Mouse (Mus musculus) kidney, postnatal 0 days (tissue): ENCODE data around the gene Sart1. TPM values are rescaled to one million over a fixed set of nuclear protein-coding genes. Genes with fewer than 3 reads are reported as not detected.
"Not testable (repeated sequence)": the region's sequence is repeated elsewhere in the genome, so short reads cannot be mapped to it uniquely, and the experiment has no call there.

ENCODE experiments used
- ATAC-seq: fragments of 200-750 bp; cut with Nextera tagmentation; replicated peaks from 2 replicates; pipeline ENCODE4 v1.8.0; 2017; ENCODE audit warnings: low read depth, moderate number of reproducible peaks, moderate TSS enrichment, moderate library complexity; ENCODE audit not compliant: low FRiP score
- DNase-seq: peaks from one replicate; pipeline ENCODE4 v3.0.0-alpha.2; 2016; ENCODE audit warnings: low spot score
- H3K27ac ChIP-seq: fragments of 300-500 bp; sonication (generic); 2 replicates; pipeline ENCODE4 v1.5.1; 2014; ENCODE audit warnings: mild to moderate bottlenecking
- H3K27me3 ChIP-seq: fragments of 300-500 bp; sonication (generic); 2 replicates; pipeline ENCODE4 v1.6.1; 2014; ENCODE audit warnings: low read length, mixed read lengths; ENCODE audit not compliant: insufficient read depth
- H3K36me3 ChIP-seq: fragments of 300-500 bp; sonication (generic); 2 replicates; pipeline ENCODE4 v1.6.1; 2014; ENCODE audit warnings: low read length, mixed read lengths; ENCODE audit not compliant: insufficient read depth
- H3K4me1 ChIP-seq: fragments of 300-500 bp; sonication (generic); replicated peaks from 2 replicates; pipeline ENCODE4 v1.6.1; 2014; ENCODE audit warnings: antibody characterized with exemption, low read length, mixed read lengths; ENCODE audit not compliant: insufficient read depth
- H3K4me2 ChIP-seq: fragments of 300-500 bp; sonication (generic); 2 replicates; pipeline ENCODE4 v1.6.1; 2014; ENCODE audit warnings: mild to moderate bottlenecking, low read length, moderate library complexity, mixed read lengths
- H3K4me3 ChIP-seq: fragments of 300-500 bp; sonication (generic); replicated peaks from 2 replicates; pipeline ENCODE4 v1.5.1; 2014; ENCODE audit warnings: low read depth, low read length
- H3K9ac ChIP-seq: fragments of 300-500 bp; sonication (generic); 2 replicates; pipeline ENCODE4 v1.6.1; 2014; ENCODE audit warnings: low read depth, low read length
- H3K9me3 ChIP-seq: fragments of 300-500 bp; sonication (generic); replicated peaks from 2 replicates; pipeline ENCODE4 v1.6.1; 2016; ENCODE audit warnings: low read length, inconsistent platforms, mixed read lengths
- CTCF ChIP-seq: IDR thresholded peaks from 2 replicates; pipeline ENCODE4 v1.5.1; 2016; ENCODE audit warnings: antibody characterized with exemption, low read depth, mild to moderate bottlenecking, moderate library complexity
- WGBS: fragments of 180-500 bp; shearing (Covaris S2); extraction: QIAGEN DNeasy Blood & Tissue Kit; methylation state at CpG from one replicate; pipeline ENCODE4 v1.1.7; 2014; 5-methylcytosine and 5-hydroxymethylcytosine counted together
- polyA plus RNA-seq: library from polyadenylated mRNA; unstranded; fragments of >200 nt; fragmentation: Nextera tagmentation; extraction: Ambion mirVana; gene quantifications from 2 replicates; pipeline ENCODE4 v1.2.1, GENCODE M21; 2015

The Sart1 gene
- polyA plus RNA-seq, 1 experiment from 2014 or later, result 57.8 TPM

DNA sequence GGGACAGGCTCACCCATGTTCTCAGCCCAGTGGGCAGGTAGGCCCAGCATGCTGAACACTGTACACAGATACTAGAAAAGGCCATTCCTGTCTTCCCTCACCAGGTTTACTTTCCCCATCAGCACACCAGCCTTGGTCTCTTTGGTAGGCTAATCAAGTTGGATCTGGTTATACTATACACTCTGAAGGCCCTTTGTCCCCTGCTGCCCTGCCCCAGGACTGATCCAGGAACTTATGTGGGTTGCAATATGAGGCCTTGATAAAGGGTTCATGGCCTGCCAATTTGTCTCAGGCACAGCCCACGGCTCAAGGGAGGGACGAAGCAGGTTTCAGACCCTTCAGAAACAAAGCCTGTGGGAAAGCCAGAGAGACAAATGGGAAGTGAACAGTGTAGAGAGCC lies 34.9 kb downstream of the Sart1 start:
- H3K4me1 ChIP-seq, result no peaks in the 10 kb centered on the region
- ATAC-seq (no peak), DNase-seq (no peak)
- no peak overlapping the region for H3K9ac ChIP-seq
- no peak for TF ChIP-seq CTCF
- WGBS, result 64% methylated on average over 2 of the region's 2 CpGs
- no peak overlapping the region for H3K4me3 ChIP-seq
- no peaks in the 10 kb centered on the region for H3K36me3 ChIP-seq
- no peak overlapping the region for H3K27ac ChIP-seq
- H3K9me3 ChIP-seq, result no peaks in the 10 kb centered on the region
- no peak overlapping the region for H3K4me2 ChIP-seq
- no peaks in the 10 kb centered on the region for H3K27me3 ChIP-seq

DNA sequence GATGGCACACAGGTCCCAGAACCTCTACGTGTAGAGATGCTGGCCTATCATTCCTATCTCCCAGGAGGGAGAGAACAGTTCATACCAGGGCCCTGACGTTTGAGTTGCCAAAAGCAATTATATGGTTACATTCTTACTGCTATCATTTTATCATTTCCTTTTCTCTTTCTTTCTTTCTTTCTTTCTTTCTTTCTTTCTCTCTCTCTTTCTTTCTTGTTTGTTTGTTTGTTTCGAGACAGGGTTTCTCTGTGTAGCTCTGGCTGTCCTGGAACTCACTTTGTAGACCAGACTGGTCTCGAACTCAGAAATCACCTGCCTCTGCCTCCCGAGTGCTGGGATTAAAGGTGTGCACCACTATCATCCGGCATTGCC lies 39.0 kb downstream of the Sart1 start, which contains the start of gene Cst6:
Gene Cst6 (minus strand): TSS at position 73 of the 372 bp plus-strand sequence.
- peak within 1 kb of the TSS; percentile 51 for H3K9ac ChIP-seq

DNA sequence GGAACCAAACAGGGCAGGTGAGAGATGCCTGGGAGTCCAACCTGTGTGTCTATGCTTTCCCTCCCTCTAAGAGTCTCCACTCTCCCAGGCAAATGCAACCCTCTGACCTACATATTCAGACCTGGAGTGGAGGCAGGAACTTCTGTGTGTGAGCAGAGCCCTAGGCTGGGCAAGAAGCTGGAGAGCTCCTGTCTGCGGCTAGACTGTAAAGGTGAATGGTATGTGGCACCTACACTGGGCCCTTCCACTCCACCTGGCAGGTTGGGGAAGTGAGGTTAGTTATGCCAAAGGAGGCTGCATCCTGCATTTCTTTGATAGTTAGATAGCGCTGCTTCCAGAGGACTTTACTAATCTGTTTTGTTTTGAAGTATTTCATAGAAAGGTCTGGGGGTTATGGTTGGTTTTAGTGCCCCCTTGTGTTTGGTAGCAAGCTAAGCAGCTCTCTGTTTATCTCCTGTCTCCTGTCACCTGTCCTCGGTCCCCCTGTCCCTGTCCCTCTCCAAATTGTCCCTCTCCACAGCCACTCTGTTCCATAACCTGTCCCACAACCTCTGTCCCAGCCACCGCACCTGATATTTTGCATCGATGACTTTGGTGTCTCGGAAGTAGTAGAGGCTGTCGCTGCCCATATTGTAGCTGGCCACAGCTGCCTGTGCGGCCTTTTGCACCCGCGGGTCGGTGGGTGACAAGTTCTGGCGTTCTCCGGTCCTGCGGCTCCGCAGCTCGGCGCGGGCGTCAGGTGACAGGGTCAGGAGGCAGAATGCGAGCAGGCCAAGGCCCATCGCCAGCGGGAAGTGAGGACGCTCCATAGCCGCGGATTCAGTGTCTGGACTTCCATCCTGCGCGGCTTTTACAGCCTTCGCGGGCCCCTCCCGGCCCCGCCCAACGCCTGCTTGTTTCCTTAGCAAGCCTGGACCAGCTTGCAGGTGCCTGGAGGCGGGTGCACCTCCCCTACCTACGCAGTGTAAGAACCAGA lies 39.7 kb downstream of the Sart1 start:
- peak; percentile 82 for DNase-seq
- Histone ChIP-seq H3K9ac (peak overlapping the region; percentile 51), H3K9me3 (no peaks in the 10 kb centered on the region), H3K27me3 (no peaks in the 10 kb centered on the region), H3K4me2 (peak overlapping the region; percentile 78), H3K27ac (no peak overlapping the region), H3K4me3 (peak overlapping the region; percentile 30), H3K36me3 (no peaks in the 10 kb centered on the region), H3K4me1 (no peaks in the 10 kb centered on the region)
- peak; percentile 47 for ATAC-seq
- TF ChIP-seq CTCF, result peak; percentile 68
- 4% methylated on average over 34 of the region's 34 CpGs for WGBS

More for the DNA sequence above, 39.0 kb downstream of the Sart1 start, which contains the start of gene Cst6:
- Histone ChIP-seq H3K4me3 (peak within 1 kb of the TSS; percentile 30), H3K4me2 (peak within 1 kb of the TSS; percentile 78)
- H3K4me1 ChIP-seq, H3K9me3 ChIP-seq, H3K36me3 ChIP-seq, ATAC-seq, H3K27me3 ChIP-seq, DNase-seq, H3K27ac ChIP-seq: not testable (repeated sequence)
- 62% methylated on average over 6 of the region's 6 CpGs for WGBS

DNA sequence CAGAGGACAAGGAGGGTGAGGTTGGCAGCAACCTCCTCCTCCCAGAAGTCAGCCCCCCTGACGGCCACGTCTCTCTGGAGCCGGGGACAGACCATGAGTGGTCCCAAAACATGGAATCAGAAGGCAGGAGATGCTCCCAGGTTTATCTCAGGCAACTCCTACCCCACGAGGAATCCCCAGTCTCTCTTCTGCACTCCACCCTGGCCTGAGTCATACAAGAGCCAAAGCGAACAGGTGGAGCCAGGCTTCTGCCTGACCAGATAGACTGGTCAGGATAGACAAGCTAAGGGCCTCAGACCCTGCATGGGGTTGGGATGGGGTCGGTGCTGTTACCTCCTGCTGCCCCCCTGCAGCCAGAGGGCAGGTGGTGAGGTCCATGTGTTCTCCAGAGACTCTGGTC lies 40.4 kb downstream of the Sart1 start:
- Histone ChIP-seq H3K4me3 (no peak overlapping the region), H3K4me1 (no peaks in the 10 kb centered on the region), H3K9me3 (no peaks in the 10 kb centered on the region), H3K27ac (no peak overlapping the region), H3K4me2 (no peak overlapping the region), H3K9ac (no peak overlapping the region), H3K36me3 (no peaks in the 10 kb centered on the region), H3K27me3 (no peaks in the 10 kb centered on the region)
- no peak for DNase-seq
- WGBS, result 70% methylated on average over 6 of the region's 6 CpGs
- TF ChIP-seq CTCF, result no peak
- ATAC-seq, result no peak

DNA sequence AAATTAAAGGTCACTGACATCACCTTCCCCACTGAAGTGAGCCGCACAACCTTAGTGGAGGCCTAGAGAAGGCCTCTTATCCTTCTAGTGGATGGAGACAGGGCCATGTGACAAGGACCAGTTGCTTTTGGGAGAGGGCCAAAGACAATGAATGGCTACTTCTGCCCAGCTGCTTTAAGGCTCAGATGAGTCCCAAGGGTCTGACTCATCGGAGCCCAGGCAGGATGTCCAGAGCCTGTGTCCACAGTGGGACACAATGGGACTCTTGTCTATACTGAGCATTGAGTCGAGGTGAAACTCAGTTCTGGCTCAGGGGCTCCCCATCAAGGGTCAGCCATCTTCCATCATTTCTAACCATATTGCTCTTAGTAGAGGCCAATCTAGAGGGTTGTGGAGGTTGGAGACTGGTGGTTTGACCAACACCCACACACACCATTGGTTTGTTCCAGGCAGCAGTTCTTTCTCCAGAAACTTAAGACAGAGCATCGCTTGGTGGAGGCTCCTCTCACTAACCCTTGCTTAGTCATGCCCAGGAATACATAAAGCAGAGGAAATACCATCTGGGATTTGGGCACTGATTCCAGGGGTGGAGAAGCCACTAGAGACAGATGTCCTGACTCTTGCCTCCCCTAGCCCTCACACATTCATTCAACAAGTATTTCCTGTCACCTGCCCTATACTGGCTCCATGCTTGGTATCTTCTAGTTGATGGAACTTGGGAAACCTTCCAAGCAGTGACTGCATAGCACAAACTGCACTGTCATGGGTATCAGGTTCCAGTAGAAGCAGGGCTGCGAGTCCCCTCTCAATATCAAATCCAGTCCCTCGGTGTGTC lies 43.0 kb downstream of the Sart1 start:
- ATAC-seq (no peak), DNase-seq (peak; percentile 28)
- Histone ChIP-seq H3K27ac (no peak overlapping the region), H3K9me3 (no peaks in the 10 kb centered on the region), H3K4me1 (no peaks in the 10 kb centered on the region), H3K36me3 (no peaks in the 10 kb centered on the region), H3K27me3 (no peaks in the 10 kb centered on the region), H3K9ac (no peak overlapping the region), H3K4me2 (no peak overlapping the region), H3K4me3 (no peak overlapping the region)
- WGBS, result 58% methylated on average over 6 of the region's 6 CpGs
- TF ChIP-seq CTCF, result no peak

DNA sequence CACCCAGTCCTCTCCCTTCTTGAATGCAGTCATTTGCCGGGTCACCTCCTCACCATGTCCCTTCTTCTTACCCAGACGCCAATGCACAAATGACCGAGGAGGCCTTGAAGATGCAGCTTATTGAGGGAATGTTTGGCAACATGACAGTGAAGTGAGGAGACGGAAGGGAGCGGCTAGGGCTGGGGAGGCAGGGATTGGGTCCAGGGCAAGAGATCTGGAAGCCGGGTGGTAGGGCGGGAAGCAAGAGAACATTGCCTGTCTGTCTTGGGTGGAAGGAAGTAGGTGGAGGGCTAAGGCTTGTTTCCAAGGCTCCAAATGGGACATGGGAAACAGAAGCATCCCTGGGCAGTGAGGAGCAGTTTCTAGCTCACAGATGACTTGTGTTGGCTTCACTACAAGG lies 47.1 kb downstream of the Sart1 start:
- no peak overlapping the region for H3K4me3 ChIP-seq
- H3K27ac ChIP-seq, result no peak overlapping the region
- ATAC-seq, result no peak
- no peaks in the 10 kb centered on the region for H3K36me3 ChIP-seq
- no peak overlapping the region for H3K4me2 ChIP-seq
- no peak for TF ChIP-seq CTCF
- H3K4me1 ChIP-seq, result no peaks in the 10 kb centered on the region
- 86% methylated on average over 7 of the region's 7 CpGs for WGBS
- H3K9me3 ChIP-seq, result no peaks in the 10 kb centered on the region
- H3K9ac ChIP-seq, result no peak overlapping the region
- no peaks in the 10 kb centered on the region for H3K27me3 ChIP-seq
- DNase-seq, result no peak
